In the genomic region with DNA sequence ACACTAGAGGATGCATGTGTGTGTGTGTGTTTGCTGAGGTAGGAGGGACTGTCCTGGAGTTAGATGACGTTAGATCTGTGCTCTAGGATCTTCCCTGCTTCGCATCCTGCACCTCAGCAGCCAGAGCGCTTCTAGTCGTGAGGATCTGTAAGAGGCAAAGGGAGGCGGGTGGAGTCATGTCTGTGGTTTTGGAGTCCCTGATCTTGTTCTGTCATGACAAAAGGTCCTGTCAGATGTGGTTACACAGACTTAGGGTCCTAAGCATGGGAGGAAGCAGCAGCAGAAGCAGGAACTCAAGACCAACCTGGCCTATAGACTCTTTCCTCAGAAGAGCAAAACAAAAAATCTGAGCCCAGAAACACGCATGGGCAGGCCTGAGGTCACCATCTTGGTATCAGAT, we compare ENCODE assay signal across 25 mouse cellular contexts. TPM values are rescaled to one million over a fixed set of nuclear protein-coding genes. Genes with fewer than 3 reads are reported as not detected.
DNase-seq lines count a peak whose midpoint lies in the region; ATAC-seq and TF ChIP-seq lines count a peak whose summit lies in the region.
"Had no signal": no experiment of that assay in that cellular context is flagged by ENCODE, and none has a peak within 500 bp of the region (broad histone marks: within the 10 kb centered on the region; RNA-seq: fewer than 3 reads in every experiment).

No protein-coding gene starts in this region.

- H3K9me3 ChIP-seq in limb, embryonic 12.5 days, result no peaks in the 10 kb centered on the region
- H3K9me3 ChIP-seq in limb, embryonic 10.5 days (replicated peaks), result no peaks in the 10 kb centered on the region
- no peaks in the 10 kb centered on the region for H3K9me3 ChIP-seq in MEL (replicated peaks; ENCODE audit: insufficient read depth, low read length)
- no peaks in the 10 kb centered on the region for H3K9me3 ChIP-seq in hindbrain, embryonic 12.5 days (replicated peaks)
- H3K9me3 ChIP-seq: forebrain, embryonic 15.5 days; heart, embryonic 15.5 days; hindbrain, embryonic 10.5 days had no signal

- H3K4me2 ChIP-seq in limb, embryonic 12.5 days, result no peak overlapping the region
- H3K4me2 ChIP-seq in hindbrain, embryonic 12.5 days (replicated peaks), result no peak overlapping the region

- 0 out of 2 replicates have a peak overlapping the region, but pooled peaks have one; percentile 8 for H3K9ac ChIP-seq in limb, embryonic 12.5 days (replicated peaks)
- no peak overlapping the region for H3K9ac ChIP-seq in MEL (ENCODE audit: control insufficient read depth, low read depth, low read length, poor library complexity, severe bottlenecking)
- no peak overlapping the region for H3K9ac ChIP-seq in hindbrain, embryonic 12.5 days
- H3K9ac ChIP-seq: forebrain, embryonic 15.5 days; heart, embryonic 15.5 days had no signal

- H3K4me1 ChIP-seq in limb, embryonic 12.5 days (replicated peaks), result peaks cover 20% of the 10 kb centered on the region
- H3K4me1 ChIP-seq in limb, embryonic 10.5 days, result peaks cover 21% of the 10 kb centered on the region
- peaks cover 0 to 22% of the 10 kb centered on the region in 2 experiments; a peak in 3 of 4 replicates for H3K4me1 ChIP-seq in MEL (ENCODE audit: control insufficient read depth in 1 of 2, insufficient read depth in 2 of 2, low read length in 2 of 2)
- peaks cover 11% of the 10 kb centered on the region; the same call in 1 of the 2 replicates for H3K4me1 ChIP-seq in hindbrain, embryonic 12.5 days

- no peak for TF ChIP-seq CTCF in MEL (IDR thresholded peaks at IDR 0.05 in 2 of 3, conservative IDR thresholded peaks at IDR 0.05 in 1 of 3; ENCODE audit: control insufficient read depth in 1 of 3, insufficient read depth in 1 of 3, low read depth in 2 of 3, low read length in 3 of 3, poor library complexity in 1 of 3, severe bottlenecking in 1 of 3)

- TF ChIP-seq EP300 in MEL (IDR thresholded peaks at IDR 0.05; ENCODE audit: low read depth in 1 of 2, low read length in 2 of 2), result no peak

- no peak for TF ChIP-seq RAD21 in MEL (IDR thresholded peaks at IDR 0.05; ENCODE audit: low read depth, low read length)

- no peak overlapping the region for H3K4me3 ChIP-seq in limb, embryonic 12.5 days (replicated peaks)
- no peak overlapping the region for H3K4me3 ChIP-seq in limb, embryonic 10.5 days
- H3K4me3 ChIP-seq in MEL (ENCODE audit: control insufficient read depth in 1 of 2, insufficient read depth in 1 of 2, low read depth in 2 of 2, low read length in 2 of 2), result no peak overlapping the region
- H3K4me3 ChIP-seq in hindbrain, embryonic 12.5 days, result no peak overlapping the region
- H3K4me3 ChIP-seq: forebrain, embryonic 15.5 days had no signal

- H3K36me3 ChIP-seq in limb, embryonic 12.5 days, result no peaks in the 10 kb centered on the region
- no peaks in the 10 kb centered on the region for H3K36me3 ChIP-seq in limb, embryonic 10.5 days
- peaks cover 0 to 5% of the 10 kb centered on the region in 2 experiments; a peak in 2 of 4 replicates for H3K36me3 ChIP-seq in MEL (ENCODE audit: control insufficient read depth in 1 of 2, insufficient read depth in 2 of 2, low read length in 2 of 2)
- H3K36me3 ChIP-seq in hindbrain, embryonic 12.5 days, result no peaks in the 10 kb centered on the region
- H3K36me3 ChIP-seq: forebrain, embryonic 15.5 days; heart, embryonic 15.5 days; hindbrain, embryonic 10.5 days had no signal

- H3K27ac ChIP-seq in limb, embryonic 12.5 days, result no peak overlapping the region
- H3K27ac ChIP-seq in limb, embryonic 10.5 days, result no peak overlapping the region
- no peak overlapping the region for H3K27ac ChIP-seq in MEL (ENCODE audit: control insufficient read depth, low read depth, low read length)
- no peak overlapping the region for H3K27ac ChIP-seq in hindbrain, embryonic 12.5 days
- H3K27ac ChIP-seq: forebrain, embryonic 15.5 days; heart, embryonic 15.5 days; hindbrain, embryonic 10.5 days; left cerebral cortex, adult 2 months had no signal

- no peak for TF ChIP-seq POLR2A in MEL (IDR thresholded peaks at IDR 0.05; ENCODE audit: control insufficient read depth in 1 of 2, insufficient read depth in 1 of 2, low read depth in 1 of 2, low read length in 2 of 2, poor library complexity in 1 of 2)

- H3K79me2 ChIP-seq in MEL (ENCODE audit: control insufficient read depth, insufficient read depth, low read length, poor library complexity), result no peaks in the 10 kb centered on the region

- 81% methylated on average over 6 of the region's 6 CpGs for WGBS in limb, embryonic 12.5 days
- 86% methylated on average over 6 of the region's 6 CpGs for WGBS in limb, embryonic 10.5 days
- 81% methylated on average over 6 of the region's 6 CpGs for WGBS in hindbrain, embryonic 12.5 days

- ATAC-seq in limb, embryonic 12.5 days (ENCODE audit: insufficient number of reproducible peaks, insufficient read depth, low FRiP score, low TSS enrichment, low read depth), result no peak
- peak; percentile 46 for ATAC-seq in inflammation-experienced regulatory T-cells, adult 6 months
- ATAC-seq in hindbrain, embryonic 12.5 days (ENCODE audit: low FRiP score), result no peak
- ATAC-seq: intestine, postnatal 0 days had no signal

- DNase-seq in cerebellum, adult 8-10 months, result peak; percentile 10
- no peak for DNase-seq in cerebellum, adult 11 months
- no peak for DNase-seq in limb, embryonic 10.5 days (ENCODE audit: low spot score)
- DNase-seq in MEL (ENCODE audit: low read depth, low spot score), result peak; percentile 69
- no peak for DNase-seq in layer of hippocampus, adult 8-10 months (ENCODE audit: low spot score in 2 of 2)
- DNase-seq: adrenal gland, postnatal 10 days; kidney, postnatal 25 days; liver; lung, adult 2 months; lung, postnatal 4 days; midbrain, embryonic 14.5 days; right cerebral cortex, postnatal 14 days had no signal

- H3K27me3 ChIP-seq in limb, embryonic 12.5 days, result peaks cover 51% of the 10 kb centered on the region
- H3K27me3 ChIP-seq in limb, embryonic 10.5 days (ENCODE audit: low read depth, poor library complexity, severe bottlenecking), result peaks cover 37% of the 10 kb centered on the region
- no peaks in the 10 kb centered on the region for H3K27me3 ChIP-seq in MEL (ENCODE audit: control insufficient read depth in 1 of 2, insufficient read depth in 2 of 2, low read length in 2 of 2)
- peaks cover 35% of the 10 kb centered on the region for H3K27me3 ChIP-seq in hindbrain, embryonic 12.5 days

RNA-seq across cellular contexts. Expression of a gene that starts 1.4 kb away (rescaled TPM):
- 21.9 and 22.6 TPM in 2 replicates for polyA plus RNA-seq in limb, embryonic 12.5 days (2016; fragmentation: Nextera tagmentation; extraction: Ambion mirVana)
- polyA plus RNA-seq in limb, embryonic 10.5 days (2016; fragmentation: Nextera tagmentation; extraction: Ambion mirVana), result 17.0 and 20.7 TPM in 2 replicates
- total RNA-seq in MEL (2012; rRNA removed), result 10.9 and 11.9 TPM in 2 replicates
- polyA plus RNA-seq in MEL (2012; ENCODE audit: insufficient read depth in 1 of 2, insufficient read length in 2 of 2, low read depth in 1 of 2, low replicate concordance in 2 of 2, missing spikeins in 1 of 2), result 10 to 100 TPM in 1 of 2 experiments, not detected in 1; 25.3 TPM
- 1 to 10 TPM in 2 of 3 experiments, under 1 TPM in 1; 0.80 to 2.2 (median 1.1) TPM for polyA plus RNA-seq in inflammation-experienced regulatory T-cells, adult 6 months (2017; shearing (Covaris generic))
- 21.7 and 23.4 TPM in 2 replicates for polyA plus RNA-seq in hindbrain, embryonic 12.5 days (2016; fragmentation: Nextera tagmentation; extraction: Ambion mirVana)
- 10 to 100 TPM; 14.9 to 24.0 (median 16.6) TPM for total RNA-seq in layer of hippocampus, adult 8-10 months (2022)

RNA-seq across cellular contexts. Expression of a gene that starts 2.9 kb away (rescaled TPM):
- 0.18 and 0.27 TPM in 2 replicates for polyA plus RNA-seq in limb, embryonic 12.5 days (2016; fragmentation: Nextera tagmentation; extraction: Ambion mirVana)
- 0.13 TPM in 1 of 2 replicates, not detected in the other for polyA plus RNA-seq in limb, embryonic 10.5 days (2016; fragmentation: Nextera tagmentation; extraction: Ambion mirVana)
- total RNA-seq in MEL (2012; rRNA removed), result 0.04 TPM in 1 of 2 replicates, not detected in the other
- under 1 TPM in 1 of 2 experiments, not detected in 1; 0.26 TPM for polyA plus RNA-seq in MEL (2012; ENCODE audit: insufficient read depth in 1 of 2, insufficient read length in 2 of 2, low read depth in 1 of 2, low replicate concordance in 2 of 2, missing spikeins in 1 of 2)
- polyA plus RNA-seq in inflammation-experienced regulatory T-cells, adult 6 months (2017; shearing (Covaris generic)), result not detected
- 0.25 and 0.32 TPM in 2 replicates for polyA plus RNA-seq in hindbrain, embryonic 12.5 days (2016; fragmentation: Nextera tagmentation; extraction: Ambion mirVana)
- total RNA-seq in layer of hippocampus, adult 8-10 months (2022), result not detected
- total RNA-seq: adrenal gland, postnatal 10 days; granulocyte monocyte progenitor cell, adult 5-6 weeks; left cerebral cortex, adult 2 months had no signal
- polyA plus RNA-seq: lung, adult 2 months; urinary bladder, adult 2 months had no signal

RNA-seq across cellular contexts. Expression of a gene that starts 7.4 kb away (rescaled TPM):
- 0.40 and 0.68 TPM in 2 replicates for polyA plus RNA-seq in limb, embryonic 12.5 days (2016; fragmentation: Nextera tagmentation; extraction: Ambion mirVana)
- 0.34 and 0.43 TPM in 2 replicates for polyA plus RNA-seq in limb, embryonic 10.5 days (2016; fragmentation: Nextera tagmentation; extraction: Ambion mirVana)
- total RNA-seq in MEL (2012; rRNA removed), result not detected in 2 replicates
- polyA plus RNA-seq in MEL (2012; ENCODE audit: insufficient read depth in 1 of 2, insufficient read length in 2 of 2, low read depth in 1 of 2, low replicate concordance in 2 of 2, missing spikeins in 1 of 2), result under 1 TPM in 1 of 2 experiments, not detected in 1; 0.21 TPM
- under 1 TPM in 1 of 3 experiments, not detected in 2; 0.96 TPM for polyA plus RNA-seq in inflammation-experienced regulatory T-cells, adult 6 months (2017; shearing (Covaris generic))
- polyA plus RNA-seq in hindbrain, embryonic 12.5 days (2016; fragmentation: Nextera tagmentation; extraction: Ambion mirVana), result 0.96 and 1.3 TPM in 2 replicates
- under 1 TPM; 0.45 to 0.80 (median 0.64) TPM for total RNA-seq in layer of hippocampus, adult 8-10 months (2022)
- total RNA-seq: ES-E14 had no signal

RNA-seq across cellular contexts. Expression of a gene that starts 12.1 kb away (rescaled TPM):
- 81.3 and 83.0 TPM in 2 replicates for polyA plus RNA-seq in limb, embryonic 12.5 days (2016; fragmentation: Nextera tagmentation; extraction: Ambion mirVana)
- 83.3 and 88.5 TPM in 2 replicates for polyA plus RNA-seq in limb, embryonic 10.5 days (2016; fragmentation: Nextera tagmentation; extraction: Ambion mirVana)
- total RNA-seq in MEL (2012; rRNA removed), result 66.1 and 76.9 TPM in 2 replicates
- 100 to 1,000 TPM in 1 of 2 experiments, 10 to 100 TPM in 1; 84.7 to 104 TPM for polyA plus RNA-seq in MEL (2012; ENCODE audit: insufficient read depth in 1 of 2, insufficient read length in 2 of 2, low read depth in 1 of 2, low replicate concordance in 2 of 2, missing spikeins in 1 of 2)
- polyA plus RNA-seq in inflammation-experienced regulatory T-cells, adult 6 months (2017; shearing (Covaris generic)), result 10 to 100 TPM; 14.0 to 28.3 (median 18.0) TPM
- polyA plus RNA-seq in hindbrain, embryonic 12.5 days (2016; fragmentation: Nextera tagmentation; extraction: Ambion mirVana), result 70.0 and 72.3 TPM in 2 replicates
- total RNA-seq in layer of hippocampus, adult 8-10 months (2022), result 100 to 1,000 TPM; 127 to 168 (median 150) TPM

RNA-seq across cellular contexts. Expression of a gene that starts 32.5 kb away (rescaled TPM):
- 0.36 TPM in 1 of 2 replicates, not detected in the other for polyA plus RNA-seq in limb, embryonic 12.5 days (2016; fragmentation: Nextera tagmentation; extraction: Ambion mirVana)
- not detected in 2 replicates for polyA plus RNA-seq in limb, embryonic 10.5 days (2016; fragmentation: Nextera tagmentation; extraction: Ambion mirVana)
- not detected in 2 replicates for total RNA-seq in MEL (2012; rRNA removed)
- polyA plus RNA-seq in MEL (2012; ENCODE audit: insufficient read depth in 1 of 2, insufficient read length in 2 of 2, low read depth in 1 of 2, low replicate concordance in 2 of 2, missing spikeins in 1 of 2), result not detected
- polyA plus RNA-seq in inflammation-experienced regulatory T-cells, adult 6 months (2017; shearing (Covaris generic)), result not detected
- polyA plus RNA-seq in hindbrain, embryonic 12.5 days (2016; fragmentation: Nextera tagmentation; extraction: Ambion mirVana), result not detected in 2 replicates
- total RNA-seq in layer of hippocampus, adult 8-10 months (2022), result not detected
- total RNA-seq: ES-E14; granulocyte monocyte progenitor cell, adult 5-6 weeks; left cerebral cortex, adult 2 months had no signal
- polyA plus RNA-seq: cortical plate, adult 2 months; forebrain, embryonic 15.5 days; heart, embryonic 15.5 days; hindbrain, embryonic 10.5 days; intestine, postnatal 0 days; lung, adult 2 months; midbrain, embryonic 14.5 days; neural tube, embryonic 11.5 days had no signal

Comparison
In these comparisons a context has a peak if more than half of its experiments do, and no peak if none do; other contexts are left out.
1. DNase-seq: peak in cerebellum, adult 8-10 months (single experiment) and MEL (single experiment); none in cerebellum, adult 11 months (single experiment), limb, embryonic 10.5 days (single experiment) and layer of hippocampus, adult 8-10 months (0 of 2).